Mouse (Mus musculus) mouse embryonic stem cell (cell line): ENCODE data around the gene Rasgrp2.

Experiments used
- in situ Hi-C, 2 experiments: fragments of 300-500 bp; cut with MboI; formaldehyde crosslinking; loops; 1 replicate in 1 of 2; 3 replicates in 1 of 2; pipeline ENCODE4 v1.14.3; 2019 to 2020; ENCODE audit warnings: low sequenced_read_pairs in 2 of 2, low pct_unique_long_range_greater_than_20kb in 1 of 2, mixed read lengths in 1 of 2; ENCODE audit not compliant: unreplicated experiment in 1 of 2

Rasgrp2 gene

GRCm38 (mm10) chr19:6380411-6381166 is 18.6 kb upstream of the Rasgrp2 start:
- in situ Hi-C loops = no loop called here

- in situ Hi-C loops = no loop called here
Observed at GRCm38 (mm10) chr19:6381238-6381637, 17.9 kb upstream of the Rasgrp2 start.

- in situ Hi-C loops = no loop called here
Observed at GRCm38 (mm10) chr19:6382323-6382924, 16.7 kb upstream of the Rasgrp2 start.

GRCm38 (mm10) chr19:6383470-6383869 is 15.7 kb upstream of the Rasgrp2 start:
- in situ Hi-C loops = no loop called here

GRCm38 (mm10) chr19:6384128-6384527 is 15.0 kb upstream of the Rasgrp2 start, which contains the start of gene Pygm:
TSS of gene Pygm (plus strand) at chr19:6384399.
- in situ Hi-C loops = no loop called here

- in situ Hi-C loops = no loop called here
Observed at GRCm38 (mm10) chr19:6384954-6385353, 14.2 kb upstream of the Rasgrp2 start.

GRCm38 (mm10) chr19:6385419-6385818 is 13.7 kb upstream of the Rasgrp2 start:
- in situ Hi-C loops = no loop called here

- in situ Hi-C loops = no loop called here
Observed at GRCm38 (mm10) chr19:6385821-6386220, 13.3 kb upstream of the Rasgrp2 start.

GRCm38 (mm10) chr19:6386234-6386633 is 12.9 kb upstream of the Rasgrp2 start:
- in situ Hi-C loops = no loop called here

DNA sequence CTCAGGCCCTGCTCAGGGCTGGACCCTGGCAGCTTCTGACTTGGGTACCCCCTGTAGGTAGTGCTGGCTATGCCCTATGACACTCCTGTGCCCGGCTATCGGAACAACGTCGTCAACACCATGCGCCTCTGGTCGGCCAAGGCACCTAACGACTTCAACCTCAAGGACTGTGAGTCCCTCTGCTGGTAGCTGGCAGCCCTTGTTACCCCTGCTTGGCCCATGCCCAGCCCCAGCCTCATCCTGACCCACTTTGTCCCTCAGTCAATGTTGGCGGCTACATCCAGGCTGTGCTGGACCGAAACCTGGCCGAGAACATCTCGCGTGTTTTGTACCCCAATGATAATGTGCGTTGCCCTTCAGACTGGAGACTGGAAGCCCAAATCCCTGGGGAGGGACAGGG is 11.1 kb upstream of the Rasgrp2 start:
- in situ Hi-C loops = no loop called here

DNA sequence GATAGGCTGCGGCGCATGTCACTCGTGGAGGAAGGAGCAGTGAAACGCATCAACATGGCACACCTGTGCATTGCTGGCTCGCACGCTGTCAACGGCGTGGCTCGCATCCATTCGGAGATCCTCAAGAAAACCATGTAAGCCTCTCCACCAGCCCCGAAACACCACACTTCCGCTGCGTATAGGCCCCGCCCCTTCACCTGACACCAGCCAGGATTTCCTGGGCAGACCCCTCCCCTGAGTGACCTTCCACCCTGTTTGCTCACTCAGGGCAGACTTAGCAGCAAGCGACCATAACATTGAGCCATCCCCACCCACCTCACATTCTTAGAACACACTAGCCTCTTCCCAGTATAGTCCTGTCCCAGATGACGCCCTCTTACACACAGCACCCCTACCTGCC is 9.3 kb upstream of the Rasgrp2 start:
- in situ Hi-C loops = no loop called here

DNA sequence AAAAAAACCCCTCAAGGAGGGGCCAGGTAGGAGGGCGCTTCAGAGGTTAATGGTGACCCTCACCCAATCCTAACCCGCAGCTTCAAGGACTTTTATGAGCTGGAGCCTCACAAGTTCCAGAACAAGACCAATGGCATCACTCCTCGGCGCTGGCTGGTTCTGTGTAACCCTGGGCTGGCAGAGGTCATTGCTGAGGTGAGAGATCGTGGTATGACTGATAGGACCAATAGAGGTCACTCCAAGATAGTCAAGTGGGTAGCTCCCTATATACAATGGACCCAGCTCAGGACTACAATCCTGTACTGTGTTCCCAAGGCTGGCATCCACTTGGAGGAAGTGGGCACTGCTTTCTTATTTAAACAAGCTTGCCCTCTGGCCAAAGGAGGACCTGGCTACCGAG is 8.9 kb upstream of the Rasgrp2 start:
- in situ Hi-C loops = no loop called here

- in situ Hi-C loops = no loop called here
Observed at GRCm38 (mm10) chr19:6392743-6393393, 6.3 kb upstream of the Rasgrp2 start.

- in situ Hi-C loops = no loop called here
Observed at GRCm38 (mm10) chr19:6393637-6394036, 5.5 kb upstream of the Rasgrp2 start.

GRCm38 (mm10) chr19:6396237-6396636 is 2.9 kb upstream of the Rasgrp2 start:
- in situ Hi-C loops = no loop called here

GRCm38 (mm10) chr19:6397582-6398249 is 1.4 kb upstream of the Rasgrp2 start:
- in situ Hi-C loops = no loop called here

GRCm38 (mm10) chr19:6398447-6399284 is 474 bp upstream of the Rasgrp2 start:
- in situ Hi-C loops = no loop called here
